Mouse (Mus musculus) large intestine, adult 2 months (tissue): ENCODE data around the gene Fam185a. TPM values are rescaled to one million over a fixed set of nuclear protein-coding genes. Genes with fewer than 3 reads are reported as not detected.
A peak's percentile ranks its signal among the peaks of the same experiment; 100 is the strongest.

Experiments used
- DNase-seq: peaks from one replicate; pipeline ENCODE4 v3.0.0-alpha.2; 2012; ENCODE audit warnings: low read depth, low spot score
- WGBS: fragments of 180-500 bp; shearing (Covaris S2); methylation state at CpG from one replicate; pipeline ENCODE4 v1.1.7; 2018; 5-methylcytosine and 5-hydroxymethylcytosine counted together
- polyA plus RNA-seq: library from polyadenylated mRNA; depleted of rRNA; stranded (reverse); fragments of >200 nt; gene quantifications from 2 replicates; pipeline ENCODE4 v1.2.3, GENCODE M21; 2012; rRNA removed

The Fam185a gene
- 2.5 and 2.6 TPM in 2 replicates for polyA plus RNA-seq

DNA sequence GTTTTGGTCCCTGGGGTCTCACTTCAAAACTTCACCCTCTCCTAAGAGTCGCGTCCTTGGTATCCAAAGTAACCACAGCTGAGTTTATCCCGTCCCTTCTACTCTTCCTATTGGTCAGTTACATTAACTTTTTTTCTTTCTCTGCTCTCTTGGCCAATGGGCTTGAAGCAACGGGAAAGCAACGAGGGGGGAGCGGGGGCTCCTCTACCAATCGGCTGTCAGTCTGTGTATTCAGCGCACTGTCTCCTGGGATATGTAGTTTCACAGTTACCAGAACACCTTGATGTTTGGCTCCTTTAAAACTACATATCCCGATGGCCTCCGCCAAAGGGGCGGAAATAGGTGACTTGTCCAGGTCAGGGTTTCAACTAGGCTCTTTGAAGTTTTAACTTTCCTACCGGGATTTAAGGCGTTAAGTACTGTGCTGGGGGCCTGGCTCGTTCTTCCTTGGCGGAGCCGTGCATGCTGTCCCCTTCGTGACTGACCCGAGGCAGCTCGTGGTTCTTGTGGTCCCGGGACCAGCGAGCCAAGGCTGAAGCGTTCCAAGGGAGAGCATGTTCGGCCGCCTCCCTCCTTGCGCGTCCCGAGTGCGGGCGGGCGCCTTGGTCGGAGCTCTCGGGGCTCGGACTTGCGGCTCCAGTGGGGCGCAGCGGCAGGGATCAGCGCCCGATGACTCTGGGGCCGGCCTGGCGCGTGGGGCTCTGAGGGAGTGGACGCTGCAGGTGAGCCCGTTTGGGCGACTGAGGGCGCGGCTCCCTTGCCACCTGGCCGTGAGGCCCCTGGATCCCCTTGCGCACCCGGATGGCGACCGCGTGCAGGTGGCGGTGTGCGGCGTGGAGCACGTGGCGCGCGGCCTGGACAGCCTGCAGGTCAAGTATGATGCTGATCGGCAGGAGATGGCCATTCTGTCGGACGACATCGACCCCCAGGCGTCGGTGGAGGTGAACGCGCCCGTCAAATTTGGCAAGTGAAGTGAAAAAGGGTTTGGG is at the start of gene Fam185a, which contains the start of gene Ccdc146:
Gene Fam185a (plus strand): TSS at position 345 of the 989 bp plus-strand sequence.
Gene Ccdc146 (minus strand): TSS at position 64 of the 989 bp plus-strand sequence.
- under 1% methylated on average over 68 of the region's 68 CpGs for WGBS
- DNase-seq = peak; percentile 97

DNA sequence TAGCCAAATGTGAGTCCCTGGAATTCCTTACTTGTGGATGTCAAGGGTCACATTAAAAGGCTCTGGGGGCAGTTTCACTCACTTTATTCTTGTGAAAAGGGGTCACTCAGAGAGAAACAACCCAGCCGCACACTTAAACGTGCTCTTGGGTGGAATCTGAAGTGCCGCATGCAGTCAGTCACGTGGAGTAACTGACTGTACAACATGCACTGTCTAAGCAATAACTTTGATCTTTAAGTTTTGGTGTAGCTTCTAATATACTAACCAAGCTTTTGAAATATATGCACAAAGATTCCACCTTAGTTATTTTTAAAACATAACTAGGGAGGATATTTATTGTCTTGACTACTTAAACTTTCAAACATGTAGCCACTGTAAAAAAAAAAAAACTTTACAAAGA is 47.8 kb upstream of the Fam185a start:
- 83% methylated on average over 4 of the region's 4 CpGs for WGBS
- DNase-seq = no peak

DNA sequence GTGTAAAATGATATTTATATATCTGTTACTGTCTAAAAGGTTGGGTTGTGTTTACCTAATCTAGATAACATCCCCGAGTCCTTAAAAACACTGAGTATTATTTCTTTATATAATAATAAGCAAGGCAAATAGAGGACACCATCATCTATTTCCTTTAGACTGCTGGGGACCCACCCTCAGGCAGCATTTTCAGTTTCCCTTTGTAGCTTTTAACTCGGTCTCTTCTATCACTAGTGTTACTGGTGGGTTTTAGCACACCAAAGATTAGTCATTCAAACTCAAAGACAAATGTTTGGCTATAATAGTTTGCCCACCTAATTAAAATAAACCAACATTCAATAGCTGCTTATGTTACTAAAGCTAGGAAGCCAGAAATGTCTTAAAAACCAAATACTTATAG is 46.4 kb upstream of the Fam185a start:
- WGBS = 34% methylated on average over 2 of the region's 2 CpGs
- DNase-seq = no peak

DNA sequence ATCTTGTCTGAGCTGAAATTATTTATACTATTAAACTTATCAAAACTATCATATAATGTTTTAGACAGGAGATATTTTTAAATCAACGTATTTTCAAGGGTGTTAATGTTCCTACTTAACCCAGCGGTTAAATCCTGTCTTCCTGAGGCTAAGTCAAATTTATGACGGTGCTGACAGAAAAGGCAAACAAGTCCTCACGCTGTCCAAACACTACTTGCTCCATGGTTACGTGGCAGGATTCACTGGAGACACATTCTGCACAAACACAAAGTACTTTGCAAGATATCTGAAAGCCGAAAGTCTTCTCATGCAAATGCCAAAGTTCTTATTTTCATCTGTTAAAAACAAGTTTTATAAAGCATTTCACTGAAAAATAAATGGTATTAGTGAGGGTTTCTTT is 42.8 kb upstream of the Fam185a start:
- no peak for DNase-seq
- 25% methylated on average over 6 of the region's 6 CpGs for WGBS

DNA sequence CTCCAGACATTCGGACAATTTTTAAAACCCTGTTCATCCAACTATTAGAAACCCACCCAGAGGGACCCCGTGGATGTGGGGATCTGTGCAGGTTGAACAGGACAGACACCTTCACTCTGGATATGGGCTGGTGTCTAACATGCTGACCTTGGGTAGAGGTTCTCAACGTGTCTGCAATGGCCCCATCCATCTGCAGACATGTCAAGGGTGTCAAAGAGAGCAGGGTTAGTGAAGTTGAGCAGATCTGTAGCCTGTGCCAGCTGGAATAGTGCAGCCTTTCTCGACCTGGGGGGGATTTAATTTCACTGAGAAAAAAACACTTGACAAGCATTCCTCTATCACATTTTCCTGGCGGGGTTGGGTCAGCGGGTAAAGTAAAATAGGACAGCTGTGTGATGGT is 42.1 kb upstream of the Fam185a start:
- DNase-seq = no peak
- 58% methylated on average over 6 of the region's 6 CpGs for WGBS

DNA sequence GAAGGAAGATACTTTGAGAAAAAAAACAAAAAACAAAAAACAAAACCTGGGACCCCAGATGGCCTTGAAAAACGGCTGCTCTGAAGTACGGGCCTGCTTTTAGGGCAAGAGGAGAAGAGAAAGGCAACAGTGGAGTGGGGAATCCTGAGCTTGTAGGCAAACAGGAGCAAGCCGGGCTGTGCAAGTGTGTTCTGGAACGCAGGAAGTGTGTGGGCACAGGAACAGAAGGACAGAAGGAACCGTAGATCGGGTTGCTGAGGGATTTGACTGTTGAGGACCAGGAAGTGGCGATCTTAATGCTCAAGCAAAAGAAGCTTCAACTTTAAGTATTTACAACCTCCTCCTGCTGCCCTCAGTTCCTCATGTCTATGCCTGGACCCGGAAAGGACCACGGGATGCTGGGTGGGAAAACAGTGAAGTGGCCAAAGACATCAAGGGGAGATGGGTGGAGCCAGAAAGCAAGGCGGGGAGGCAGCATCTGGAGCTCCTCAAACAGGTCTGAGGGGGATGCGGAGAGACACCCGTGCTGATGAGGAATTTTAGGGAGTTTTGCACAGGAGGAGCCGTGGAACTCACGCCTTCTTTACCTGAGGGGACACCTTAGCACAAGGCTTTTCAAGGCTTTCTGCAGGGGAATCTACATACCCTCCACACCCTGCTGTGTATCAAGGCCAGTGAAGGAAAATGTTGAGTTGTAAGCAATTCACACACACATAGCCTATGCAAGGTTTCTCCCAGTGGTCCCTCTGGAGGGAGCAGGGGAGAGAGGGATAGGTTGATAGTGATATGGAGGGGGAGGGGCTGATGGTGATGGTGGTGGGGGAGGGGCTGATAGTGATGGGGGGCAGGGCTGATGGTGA is 41.1 kb upstream of the Fam185a start:
- DNase-seq = no peak
- WGBS = 51% methylated on average over 14 of the region's 14 CpGs

DNA sequence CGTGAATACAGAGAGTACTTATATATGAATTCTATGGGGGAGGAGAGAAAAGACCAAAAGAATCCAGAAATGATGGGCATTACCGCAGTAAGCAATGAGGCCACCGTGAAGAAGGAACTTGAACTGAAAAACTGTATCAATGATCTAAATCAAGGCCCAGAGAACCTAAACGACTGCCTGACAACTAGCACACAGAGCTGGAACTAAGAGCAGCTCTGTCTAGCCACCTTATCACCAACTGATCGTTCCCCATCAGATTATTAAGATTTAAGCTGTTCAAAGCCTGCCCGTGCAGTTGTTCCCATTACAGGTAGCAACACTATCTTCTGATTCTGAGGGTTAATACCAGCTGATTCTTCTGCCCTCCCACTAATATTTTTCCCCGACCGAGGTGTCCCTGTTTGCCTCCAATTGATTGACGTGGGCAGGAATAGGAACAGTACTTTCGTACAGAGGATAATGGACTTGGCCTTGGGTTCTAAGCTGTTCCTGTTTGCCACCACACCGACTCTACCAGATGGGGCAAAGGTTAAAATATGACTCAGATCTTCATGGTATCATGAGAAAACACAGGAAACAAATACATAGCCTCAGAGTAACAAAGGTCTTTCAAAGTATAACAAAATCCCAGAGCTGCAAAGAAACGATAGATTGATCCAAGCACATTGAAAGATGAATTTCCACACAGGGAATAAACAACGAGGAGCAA is 40.4 kb upstream of the Fam185a start:
- no peak for DNase-seq
- 57% methylated on average over 13 of the region's 13 CpGs for WGBS

DNA sequence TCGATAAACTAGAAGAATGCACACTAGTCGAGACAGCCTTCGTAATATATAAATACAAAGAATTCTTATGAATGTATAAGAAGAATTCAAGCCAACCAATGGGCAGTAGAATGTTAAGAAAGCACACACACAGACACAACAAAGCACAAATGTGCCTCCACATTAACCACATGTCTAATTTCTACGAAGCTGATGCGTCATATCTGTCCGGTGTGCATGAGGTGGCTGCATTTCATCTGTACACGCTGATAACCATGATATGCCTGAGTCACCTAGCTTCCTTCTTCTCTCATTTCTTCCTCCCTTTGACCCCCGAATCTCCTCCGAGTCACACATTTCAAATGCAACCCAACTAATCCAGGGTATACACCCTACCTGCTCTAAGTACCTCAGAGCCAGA is 39.8 kb upstream of the Fam185a start:
- DNase-seq = no peak
- WGBS = 88% methylated on average over 9 of the region's 9 CpGs

DNA sequence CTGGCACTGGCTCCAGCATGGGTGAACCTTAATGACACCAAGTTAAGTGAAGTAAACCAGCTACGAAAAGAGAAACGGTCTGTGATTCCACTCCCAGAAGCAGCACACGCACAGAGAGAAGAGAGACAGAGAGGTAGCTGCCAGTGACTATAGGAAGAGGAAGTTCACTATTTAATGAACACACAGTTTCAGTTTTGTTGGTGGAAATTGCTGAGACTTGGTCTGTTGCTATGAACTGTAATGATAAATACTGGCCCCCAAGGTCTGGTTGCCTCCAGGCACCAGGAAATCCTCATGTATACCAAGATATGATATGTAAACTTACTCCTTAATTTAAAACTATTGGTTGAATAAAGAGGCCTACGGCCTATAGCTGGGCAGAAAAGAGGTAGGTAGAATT is 38.3 kb upstream of the Fam185a start:
- no peak for DNase-seq
- WGBS = 72% methylated on average over 4 of the region's 4 CpGs

DNA sequence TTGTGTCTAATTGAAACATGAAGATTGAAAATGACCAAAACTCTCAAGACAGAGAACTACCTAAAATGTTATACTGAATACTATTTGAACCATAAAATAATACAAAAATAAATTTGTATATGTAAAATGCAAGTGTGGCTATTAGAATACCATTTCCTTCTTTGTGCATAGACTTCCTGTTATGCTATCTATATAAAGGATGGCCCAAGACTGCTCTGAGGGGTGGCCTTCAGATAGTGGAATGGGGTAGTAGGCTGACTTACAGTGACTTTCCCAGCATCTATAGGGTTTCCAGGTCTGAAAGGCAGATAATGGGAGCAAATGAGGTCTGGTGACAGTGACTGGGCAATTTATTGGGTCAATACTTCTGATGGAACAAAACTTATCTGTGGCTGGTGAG is 37.4 kb upstream of the Fam185a start:
- no peak for DNase-seq

DNA sequence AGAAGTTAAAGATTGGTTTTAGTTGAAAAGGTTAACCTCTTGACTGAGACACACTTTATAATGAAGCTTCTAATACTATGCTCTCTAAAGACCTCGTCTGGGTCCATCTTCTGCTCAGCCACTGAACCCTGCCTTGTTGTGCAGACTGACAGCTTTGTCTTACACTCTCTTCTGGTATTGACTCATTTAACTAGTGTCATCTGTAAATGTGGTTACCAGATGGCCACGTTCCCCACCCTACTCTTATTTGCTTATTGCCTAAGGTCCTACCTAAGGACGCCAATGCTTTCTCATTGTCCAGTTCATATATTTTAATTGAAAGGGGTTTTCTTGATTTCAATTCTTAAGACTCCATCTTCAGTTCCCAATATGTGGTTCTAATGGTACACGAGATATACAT is 35.9 kb upstream of the Fam185a start:
- DNase-seq = no peak
- 72% methylated on average over 4 of the region's 4 CpGs for WGBS

DNA sequence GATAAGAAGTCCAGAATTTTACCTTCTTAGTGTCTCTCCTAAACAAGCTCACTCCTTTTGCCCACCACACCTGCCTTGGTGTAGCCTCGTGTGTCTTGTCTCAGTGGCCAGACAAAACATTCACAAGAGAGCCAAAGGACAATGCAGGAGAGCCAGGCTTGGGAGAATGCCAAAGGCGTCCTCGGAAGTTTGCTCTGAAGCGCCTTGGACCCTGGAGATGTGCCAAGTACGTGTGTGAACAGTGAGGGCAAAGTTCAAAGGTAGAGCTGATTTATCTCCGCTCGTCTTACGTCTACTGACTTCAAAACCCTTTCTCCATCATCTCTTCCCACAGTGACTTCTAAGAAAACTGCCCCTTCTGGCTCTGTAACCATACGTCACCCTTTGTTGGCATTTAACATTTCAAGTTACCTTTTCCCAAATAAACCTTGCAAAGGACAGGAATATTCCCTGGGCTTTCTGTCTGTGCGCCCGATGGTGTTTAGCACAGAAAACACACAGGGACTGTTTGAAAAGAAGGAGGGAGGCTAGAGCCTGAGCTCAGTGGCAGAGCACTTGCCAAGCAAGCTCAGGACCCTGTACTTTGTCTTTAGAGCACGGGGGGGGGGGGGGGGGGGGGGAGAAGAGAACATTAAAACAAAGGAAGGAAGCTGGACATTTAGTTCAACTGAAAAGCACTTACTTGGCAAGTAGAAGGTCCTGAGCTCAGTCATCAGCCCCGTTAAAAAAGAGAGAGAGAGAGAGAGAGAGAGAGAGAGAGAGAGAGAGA is 33.0 kb upstream of the Fam185a start:
- peak; percentile 87 for DNase-seq

DNA sequence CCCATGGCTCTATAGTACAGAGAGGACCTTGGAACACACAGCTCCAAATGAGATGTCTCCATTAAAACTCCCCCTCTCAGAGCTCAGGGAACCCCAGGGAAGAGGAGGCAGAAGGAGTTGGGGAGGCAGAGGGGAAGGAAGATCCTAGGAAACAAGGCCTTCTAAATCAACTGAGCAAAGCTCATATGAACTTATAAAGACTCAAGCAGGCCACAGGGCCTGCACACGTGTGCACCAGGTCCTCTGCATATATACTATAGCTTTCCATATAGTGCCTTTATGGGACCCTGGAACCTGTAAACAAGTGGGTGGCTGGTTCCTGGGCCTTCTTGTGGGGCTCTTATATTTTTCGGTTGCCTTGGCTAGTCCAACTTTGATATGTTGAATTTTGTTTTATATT is 30.2 kb upstream of the Fam185a start:
- no peak for DNase-seq
- 81% methylated on average over 2 of the region's 2 CpGs for WGBS

More for the DNA sequence above, 33.0 kb upstream of the Fam185a start:
- WGBS = 18% methylated on average over 13 of the region's 13 CpGs

DNA sequence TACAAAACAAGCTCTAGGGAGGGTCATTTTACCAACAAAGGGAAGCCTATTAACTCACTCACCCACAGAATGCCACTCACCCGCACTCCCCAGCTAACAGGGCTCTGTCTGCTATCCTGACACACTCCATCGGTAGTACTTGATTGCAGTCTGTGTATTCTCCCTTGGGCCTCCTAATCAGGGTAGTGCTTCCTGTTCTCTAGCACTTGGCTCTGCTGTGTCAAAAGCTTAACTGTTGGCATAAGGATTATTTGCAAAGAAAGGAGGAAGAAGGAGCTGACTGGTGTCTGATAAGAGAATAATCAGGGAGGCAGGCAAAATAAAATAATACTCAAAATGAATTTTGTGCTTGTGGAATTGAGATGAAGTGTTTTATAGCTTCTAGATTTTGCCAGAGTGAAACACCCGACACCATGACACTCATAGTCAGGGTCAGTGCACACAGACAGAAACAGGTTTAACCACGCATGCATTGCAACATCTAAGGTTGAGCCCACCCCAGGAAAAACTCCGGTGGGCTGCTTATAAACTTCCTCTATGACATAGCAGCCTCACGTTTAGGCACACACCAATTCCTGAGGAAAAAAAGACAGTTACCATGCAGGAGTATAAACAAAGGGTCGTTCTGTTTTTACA is 29.4 kb upstream of the Fam185a start:
- 24% methylated on average over 7 of the region's 7 CpGs for WGBS
- no peak for DNase-seq

DNA sequence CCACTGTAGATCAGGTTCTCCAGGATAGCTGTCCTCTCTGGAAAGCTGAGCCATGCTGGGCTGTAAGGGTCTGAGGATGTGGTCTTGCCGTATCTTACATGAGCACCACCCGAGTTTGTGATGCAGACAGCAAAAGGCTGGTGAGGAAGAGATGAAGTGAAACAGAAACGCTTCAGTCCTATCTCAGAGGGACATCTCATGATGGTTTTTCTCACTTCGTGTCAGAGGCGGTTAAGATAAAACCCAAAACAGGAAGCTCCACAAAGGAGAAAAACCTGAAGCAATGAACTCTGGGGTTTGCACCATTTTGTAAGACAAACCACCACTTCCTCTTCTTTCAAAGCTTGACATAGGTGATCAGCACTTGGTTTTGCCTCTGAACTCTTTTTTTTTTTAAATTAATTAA is 13.5 kb upstream of the Fam185a start:
- WGBS = 76% methylated on average over 5 of the region's 5 CpGs
- DNase-seq = no peak

DNA sequence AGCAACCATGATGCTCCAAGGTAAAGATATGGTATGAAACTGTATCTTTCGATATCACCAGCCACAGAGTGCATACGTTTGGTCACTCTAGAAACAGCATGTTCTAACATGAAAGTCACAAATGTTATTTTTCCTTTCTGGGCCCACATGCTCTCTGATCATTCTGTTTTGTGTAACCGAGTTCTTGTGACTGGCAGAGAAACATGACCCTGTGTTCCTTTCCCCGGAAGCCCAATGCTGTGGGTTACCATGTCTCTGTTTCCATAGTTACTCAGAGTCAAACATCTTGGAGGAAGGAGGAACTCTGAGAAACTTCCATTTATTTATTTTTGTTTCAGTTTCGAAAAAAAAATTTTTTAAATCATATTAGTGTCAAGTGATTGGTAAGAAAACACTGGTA is 12.7 kb upstream of the Fam185a start:
- no peak for DNase-seq
- WGBS = 74% methylated on average over 5 of the region's 5 CpGs

DNA sequence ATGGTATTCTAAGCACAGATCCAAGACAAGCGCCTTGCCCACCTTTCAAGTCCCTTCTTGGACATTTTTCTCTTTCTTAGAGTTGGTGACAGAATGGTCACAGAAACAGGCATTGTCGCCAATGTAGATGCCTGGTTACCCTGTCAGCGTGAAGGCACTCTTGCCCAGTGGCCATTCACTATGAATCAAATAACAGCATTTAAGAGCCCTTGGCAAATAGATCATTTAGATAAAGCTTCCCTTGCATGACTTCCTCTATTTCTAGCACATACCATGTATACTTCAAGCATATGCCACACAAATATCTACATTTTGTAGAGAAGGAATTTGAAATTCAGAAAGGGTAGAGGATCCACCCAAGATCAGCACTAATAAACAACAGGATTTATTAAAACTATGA is 11.4 kb upstream of the Fam185a start:
- no peak for DNase-seq
- 74% methylated on average over 3 of the region's 3 CpGs for WGBS

DNA sequence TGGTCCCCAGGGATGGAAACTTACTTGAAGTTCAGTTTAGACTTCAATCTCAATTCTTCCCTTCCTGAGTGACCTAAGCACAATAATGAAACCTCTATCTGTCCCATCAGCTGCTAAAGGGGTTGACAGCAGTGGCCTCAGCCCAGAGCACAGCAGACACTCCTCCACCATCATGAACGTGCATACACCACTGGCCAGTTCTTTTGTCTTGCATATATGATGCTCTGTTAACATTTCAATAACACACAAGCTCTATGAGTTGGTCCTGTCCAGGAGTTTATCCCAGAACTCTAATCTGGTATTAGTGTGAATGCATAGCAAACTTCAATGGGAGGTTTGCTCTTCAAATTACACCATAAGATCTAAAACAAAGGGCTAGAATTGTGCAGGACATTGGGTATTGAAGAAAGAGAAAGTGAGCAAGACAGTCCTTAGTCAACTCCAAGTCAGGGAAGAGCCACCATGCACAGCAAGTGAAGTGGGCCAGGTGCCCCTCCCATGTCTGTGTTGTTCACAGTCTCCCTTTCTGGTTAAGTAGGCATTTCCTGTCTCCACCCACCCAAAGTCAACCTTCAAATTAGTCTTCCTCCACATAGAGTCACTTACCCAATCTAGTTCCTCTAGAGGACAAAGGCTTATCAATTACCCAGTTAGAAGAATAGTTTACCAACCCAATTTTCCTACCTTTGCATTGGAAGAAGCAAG is 10.5 kb upstream of the Fam185a start:
- 72% methylated on average over 1 of the region's 1 CpGs for WGBS
- DNase-seq = no peak
